ENCODE assay signal across 1 mouse cellular context in the genomic region with DNA sequence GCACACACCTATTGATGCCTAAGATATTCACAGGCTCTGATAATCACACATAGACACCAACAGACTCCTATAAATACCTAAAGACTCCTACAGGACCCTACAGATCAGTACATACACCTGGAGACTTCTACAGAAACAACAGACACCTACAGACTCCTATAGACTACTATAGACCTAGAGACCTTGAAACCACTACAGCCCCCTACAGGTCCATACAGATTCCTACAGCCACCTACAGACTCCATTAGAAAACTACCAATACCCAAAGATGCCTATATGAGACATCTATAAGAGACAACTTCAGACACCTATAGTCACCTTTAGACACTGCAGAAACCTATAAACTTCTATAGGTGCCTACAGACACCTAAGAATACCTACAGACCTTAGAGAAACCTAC.
TF ChIP-seq lines count a peak whose summit lies in the region.

No protein-coding gene starts in this region.

TF ChIP-seq in MEL, 35 proteins besides CTCF, POLR2A, EP300 and RAD21:
- TF ChIP-seq ZC3H11A (IDR thresholded peaks at IDR 0.05; ENCODE audit: low read depth, low read length) = peak; percentile 22; the same call in 1 of the 2 replicates
- no peak for TF ChIP-seq RCOR1 (IDR thresholded peaks at IDR 0.05; ENCODE audit: low read depth, low read length)
- TF ChIP-seq TBP (IDR thresholded peaks at IDR 0.05; ENCODE audit: low read depth, low read length) = no peak
- no peak for TF ChIP-seq MXI1 (IDR thresholded peaks at IDR 0.05; ENCODE audit: low read depth, low read length)
- no peak for TF ChIP-seq GATA1 (IDR thresholded peaks at IDR 0.05; ENCODE audit: low read depth, low read length)
- TF ChIP-seq UBTF (IDR thresholded peaks at IDR 0.05; ENCODE audit: borderline replicate concordance, insufficient read depth, low read depth, low read length) = no peak
- no peak for TF ChIP-seq ZMIZ1 (IDR thresholded peaks at IDR 0.05; ENCODE audit: low read depth, low read length)
- TF ChIP-seq MYB (IDR thresholded peaks at IDR 0.05; ENCODE audit: low read depth, low read length) = no peak
- no peak for TF ChIP-seq CHD1 (IDR thresholded peaks at IDR 0.05; ENCODE audit: low read depth, low read length)
- TF ChIP-seq MYC (IDR thresholded peaks at IDR 0.05; ENCODE audit: low read depth, low read length) = no peak
- no peak for TF ChIP-seq GABPA (IDR thresholded peaks at IDR 0.05; ENCODE audit: low read depth, low read length)
- no peak for TF ChIP-seq TAL1 (IDR thresholded peaks at IDR 0.05; ENCODE audit: low read length)
- no peak for TF ChIP-seq USF1 (IDR thresholded peaks at IDR 0.05; ENCODE audit: low read depth, low read length)
- no peak for TF ChIP-seq SIN3A (IDR thresholded peaks at IDR 0.05; ENCODE audit: low read length)
- TF ChIP-seq SMC3 (IDR thresholded peaks at IDR 0.05; ENCODE audit: low read depth, low read length) = peak; percentile 58
- no peak for TF ChIP-seq JUND (IDR thresholded peaks at IDR 0.05; ENCODE audit: low read depth, low read length)
TF ChIP-seq in MEL: peak in this region for 2.
